Mouse (Mus musculus): ENCODE measurements around the gene Dus2. TPM values are rescaled to one million over a fixed set of nuclear protein-coding genes. Genes with fewer than 3 reads are reported as not detected.

Dus2 gene
- total RNA-seq, 2 experiments from 2014 or later: 9.8 to 10.2 TPM

DNA sequence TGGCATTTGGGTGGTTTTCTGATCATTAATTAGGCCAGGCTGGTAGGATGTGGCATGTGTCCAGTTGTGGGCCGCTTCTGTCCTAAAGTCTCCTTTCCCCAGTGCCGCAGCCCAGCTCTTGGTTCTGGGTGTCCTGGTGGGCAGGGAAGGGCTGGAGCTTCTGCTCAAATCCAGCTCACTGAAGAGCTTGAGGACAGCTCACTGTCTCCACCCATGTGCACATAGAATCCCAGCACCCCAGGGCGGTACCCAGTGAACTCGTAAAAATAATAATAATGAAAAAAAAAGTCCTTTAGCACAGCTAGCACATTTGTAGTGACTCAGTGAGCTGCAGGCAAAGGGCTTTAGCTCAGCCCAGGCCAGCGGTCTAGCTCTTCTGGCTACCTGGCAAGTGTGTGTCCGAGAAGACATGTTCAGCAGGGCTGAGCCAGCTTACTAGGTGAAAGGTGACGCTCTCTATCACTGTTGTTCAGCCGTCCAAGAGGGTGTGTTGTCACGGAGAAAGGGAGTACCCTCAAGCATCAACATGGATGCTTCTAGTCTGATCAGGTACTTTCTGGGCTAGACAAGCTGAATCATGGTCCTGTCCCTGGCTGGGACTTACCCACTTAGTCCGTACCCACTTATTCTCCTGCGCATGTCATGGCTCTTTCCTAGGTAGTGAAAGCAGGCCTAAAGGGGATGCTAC is 55.9 kb downstream of the Dus2 start:
- DNase-seq: peak; percentile 20

- no peak for DNase-seq
These were observed 56.9 kb downstream of the Dus2 start for GRCm38 (mm10) chr8:106047854-106048630.

DNA sequence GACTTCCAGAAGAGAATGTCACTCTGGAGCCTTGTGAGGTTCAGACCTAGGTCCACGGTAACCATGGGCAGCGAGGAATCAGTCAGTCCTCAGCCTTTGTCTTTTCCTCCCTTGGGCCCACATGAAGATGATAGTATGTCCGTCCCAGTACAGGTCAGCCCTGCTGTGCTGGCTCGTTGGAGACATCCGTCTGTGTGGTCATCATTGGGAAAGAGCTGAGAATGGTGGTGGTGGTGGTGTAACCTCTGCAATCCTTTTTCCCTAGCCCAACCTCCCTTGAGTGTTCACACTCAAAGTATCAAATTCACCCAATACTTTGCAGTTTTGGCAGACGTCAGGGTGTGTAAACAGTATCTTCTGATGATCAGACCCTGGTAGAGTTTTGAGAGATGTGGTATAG is 58.7 kb downstream of the Dus2 start:
- DNase-seq: no peak

DNA sequence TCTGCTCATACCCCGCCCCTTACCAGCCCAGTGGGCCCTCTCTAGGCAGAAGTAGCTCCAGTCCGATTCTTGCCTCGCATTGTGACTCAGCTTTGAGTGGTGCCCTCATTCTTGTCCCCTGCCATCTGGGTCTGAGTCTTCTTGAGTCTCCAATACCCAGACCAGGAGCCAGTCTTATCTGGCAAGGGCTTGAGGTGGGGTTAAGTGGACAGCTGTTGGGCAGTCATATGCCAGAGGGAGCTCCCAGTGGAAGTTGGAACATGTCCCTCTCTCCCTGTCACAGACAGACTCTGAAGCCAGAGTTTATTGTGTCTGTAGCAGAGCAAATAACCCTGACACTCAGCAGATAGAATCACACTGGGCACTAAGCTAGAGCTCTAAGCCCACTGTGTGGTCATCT is 59.9 kb downstream of the Dus2 start:
- DNase-seq: no peak

DNA sequence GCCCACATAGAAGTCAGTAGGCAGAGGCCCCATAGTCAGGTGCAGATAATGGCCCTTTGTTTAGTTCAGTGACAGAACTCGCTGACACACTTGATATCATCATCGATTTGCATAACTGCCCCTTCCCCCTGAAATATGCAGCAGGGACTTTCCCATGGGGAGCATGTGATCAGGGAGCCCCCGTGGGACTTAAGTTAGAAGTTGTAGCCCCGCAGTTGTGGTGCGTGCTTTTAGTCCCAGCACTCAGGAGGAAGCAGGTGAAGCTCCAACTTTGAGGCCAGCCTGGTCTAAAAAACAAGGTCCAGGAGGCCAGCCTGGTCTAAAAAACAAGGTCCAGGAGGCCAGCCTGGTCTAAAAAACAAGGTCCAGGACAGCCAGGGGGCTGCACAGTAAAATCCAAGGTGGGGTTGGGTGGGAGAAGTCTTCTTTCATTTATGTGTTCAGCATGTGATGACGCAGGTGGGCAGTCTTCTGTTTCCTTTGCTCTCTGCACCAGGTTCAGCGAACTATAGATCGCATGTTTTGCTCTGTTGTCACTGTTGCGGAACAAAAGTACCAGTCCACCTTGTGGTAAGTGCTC is 61.5 kb downstream of the Dus2 start:
- DNase-seq: no peak

- peak; percentile 34 for DNase-seq
These were observed 63.2 kb downstream of the Dus2 start for GRCm38 (mm10) chr8:106054190-106054811.

DNA sequence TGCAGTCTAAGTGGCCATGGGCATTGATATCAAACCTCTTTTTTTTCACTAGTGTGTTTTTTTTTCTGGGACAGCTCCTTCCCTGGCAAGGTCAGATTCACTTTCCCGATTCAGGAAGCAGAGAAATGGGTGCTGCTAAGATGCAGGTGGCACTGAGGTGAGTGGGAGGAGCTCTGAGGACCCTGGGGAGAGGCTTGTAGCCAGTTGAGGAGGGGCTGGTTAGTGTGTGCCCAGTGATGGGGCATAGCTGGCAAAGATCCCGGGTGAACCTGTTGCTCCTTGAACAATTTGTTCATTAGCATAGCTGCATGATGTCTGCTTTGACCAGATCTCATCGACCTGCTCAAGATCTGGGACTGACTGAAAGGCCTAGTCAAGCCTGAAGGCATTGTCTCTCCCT is 63.9 kb downstream of the Dus2 start:
- DNase-seq: no peak

- no peak for DNase-seq
These were observed 65.4 kb downstream of the Dus2 start for GRCm38 (mm10) chr8:106056455-106056982.

DNA sequence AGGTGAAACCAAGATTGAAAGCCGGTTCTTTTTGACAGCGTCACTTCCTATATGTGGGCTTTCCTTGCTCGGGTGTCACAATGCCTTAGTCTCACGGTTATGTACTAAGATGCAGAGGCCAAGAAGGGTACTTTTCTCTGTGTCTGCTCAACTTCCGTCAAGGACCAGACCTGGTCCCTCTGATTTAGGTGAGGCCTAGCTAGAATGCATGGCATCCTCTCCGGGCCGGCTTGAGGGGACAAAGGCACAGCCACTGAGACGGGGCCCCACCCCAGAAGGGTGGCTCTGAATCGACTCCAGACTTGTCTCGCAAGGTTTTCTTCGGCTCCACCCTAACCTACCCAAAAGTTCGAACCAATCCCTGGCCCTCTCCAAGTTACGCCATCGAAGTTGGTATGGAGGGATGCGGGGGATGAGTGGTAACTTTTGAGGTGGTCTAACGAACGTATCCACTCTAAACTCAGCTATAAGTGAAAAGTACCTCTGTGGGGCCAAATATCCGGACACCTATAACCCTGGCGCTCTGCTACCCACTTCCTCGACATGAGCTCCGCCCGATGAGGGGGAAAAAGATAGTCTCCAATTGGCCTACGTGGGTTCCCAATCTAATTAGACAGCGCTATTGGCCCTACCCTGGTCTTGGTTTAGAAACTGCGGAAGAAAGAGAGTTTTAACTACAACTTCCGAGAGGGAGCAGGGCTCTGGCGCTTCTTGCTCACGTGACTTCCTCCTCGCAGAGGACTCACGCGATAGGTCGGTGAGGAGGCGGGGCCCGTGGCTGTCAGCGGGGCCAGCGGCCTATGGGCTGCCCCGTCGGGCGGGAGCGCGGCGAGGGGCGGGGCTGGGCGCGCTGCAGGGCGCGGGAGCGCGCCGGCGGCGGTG is 67.8 kb downstream of the Dus2 start, which contains the start of gene Nfatc3:
Gene Nfatc3 (plus strand): TSS at position 110 of the 882 bp plus-strand sequence.
- peak; percentile 97 for DNase-seq

- DNase-seq: peak; percentile 68
These were observed 68.7 kb downstream of the Dus2 start for GRCm38 (mm10) chr8:106059613-106060371.

DNA sequence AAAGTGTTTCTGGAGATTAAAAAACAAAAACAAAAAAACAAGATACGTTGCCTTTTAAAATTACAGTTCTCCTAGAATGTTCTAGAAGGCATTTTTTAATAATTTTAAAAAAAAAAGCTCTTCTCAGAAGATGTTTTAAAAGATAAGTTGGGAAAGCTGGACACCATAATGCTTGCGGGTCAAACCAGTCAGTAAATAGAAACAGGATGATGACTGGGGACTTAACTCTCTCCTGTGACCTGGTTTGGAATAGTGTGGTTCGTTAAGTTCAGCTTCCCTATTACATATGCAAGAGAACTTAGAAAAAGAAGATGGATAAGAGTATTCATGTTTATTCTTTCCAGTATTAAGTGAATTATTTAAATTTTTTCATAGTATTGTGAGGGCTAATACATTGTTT is 69.4 kb downstream of the Dus2 start:
- DNase-seq: no peak

DNA sequence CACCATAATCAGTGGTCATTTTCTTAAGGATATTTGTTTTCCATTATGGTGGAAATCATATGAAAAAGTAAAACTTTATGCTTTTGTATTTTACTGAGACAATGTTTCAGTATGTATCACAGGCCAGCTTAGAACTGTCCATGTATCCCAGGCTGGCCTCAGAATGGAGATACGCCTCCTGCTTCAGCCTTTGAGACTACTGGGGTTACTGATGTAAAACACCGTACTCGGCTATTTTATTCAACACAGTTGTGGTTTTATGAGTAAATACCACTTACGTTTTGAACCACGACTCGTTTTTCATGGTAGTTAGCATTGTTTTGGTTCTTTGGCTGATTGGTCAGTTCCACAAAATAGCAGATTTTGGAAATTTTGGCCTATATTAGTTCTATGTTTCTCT is 70.5 kb downstream of the Dus2 start:
- DNase-seq: no peak

- DNase-seq: no peak
These were observed 71.9 kb downstream of the Dus2 start for GRCm38 (mm10) chr8:106063046-106063445.

GRCm38 (mm10) chr8:106066721-106067120 is 75.6 kb downstream of the Dus2 start:
- no peak for DNase-seq

- no peak for DNase-seq
These were observed 78.4 kb downstream of the Dus2 start for GRCm38 (mm10) chr8:106069565-106069964.

- no peak for DNase-seq
These were observed 81.0 kb downstream of the Dus2 start for GRCm38 (mm10) chr8:106072113-106072512.

GRCm38 (mm10) chr8:106074236-106074635 is 83.1 kb downstream of the Dus2 start:
- DNase-seq: no peak

- DNase-seq: no peak
These were observed 83.5 kb downstream of the Dus2 start for GRCm38 (mm10) chr8:106074659-106075058.

DNA sequence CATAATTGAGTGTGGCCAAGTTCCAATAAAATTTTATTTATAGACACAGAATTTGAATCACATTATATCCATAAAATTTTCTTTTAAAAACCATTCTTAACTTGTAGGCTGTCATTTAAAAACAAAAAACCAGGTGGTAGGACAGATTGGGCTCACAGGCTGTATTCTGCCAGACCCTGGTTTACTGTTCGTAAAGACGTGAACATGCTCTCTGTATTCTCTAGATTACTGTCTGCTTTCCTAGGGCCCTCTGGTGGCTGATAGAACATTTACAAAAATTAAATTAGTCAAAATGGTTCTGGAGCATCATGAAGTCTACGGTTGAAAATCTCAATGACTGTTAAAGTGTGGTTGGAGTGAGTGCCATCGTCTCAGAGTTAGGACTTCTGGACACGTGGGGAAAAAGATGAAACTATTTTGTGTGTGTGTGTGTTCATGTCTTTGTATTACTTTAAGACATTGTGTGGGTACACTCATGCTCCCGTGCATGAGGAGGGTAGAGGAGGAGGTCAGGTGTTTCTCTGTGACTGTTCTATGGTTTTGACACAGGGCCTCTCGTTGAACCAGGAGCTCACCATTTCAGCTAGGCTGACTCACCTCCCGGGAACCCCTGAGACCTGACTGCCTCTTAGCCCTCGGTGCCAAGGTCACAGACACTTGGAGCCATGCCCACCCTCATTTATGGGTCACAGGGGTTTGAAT is 84.2 kb downstream of the Dus2 start:
- DNase-seq: no peak

DNA sequence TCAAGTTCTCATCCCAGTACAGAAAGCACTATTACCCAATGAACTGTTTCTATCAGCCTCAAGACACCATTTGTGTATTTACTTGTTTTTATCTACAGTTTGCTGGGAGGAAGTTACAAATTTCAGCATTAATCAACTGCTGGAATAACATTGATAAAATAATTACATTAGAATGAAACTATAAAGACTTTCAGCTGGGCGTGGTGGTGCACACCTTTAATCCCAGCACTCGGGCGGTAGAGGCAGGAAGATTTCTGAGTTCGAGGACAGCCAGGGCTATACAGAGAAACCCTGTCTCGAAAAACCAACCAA is 84.7 kb downstream of the Dus2 start:
- no peak for DNase-seq

DNA sequence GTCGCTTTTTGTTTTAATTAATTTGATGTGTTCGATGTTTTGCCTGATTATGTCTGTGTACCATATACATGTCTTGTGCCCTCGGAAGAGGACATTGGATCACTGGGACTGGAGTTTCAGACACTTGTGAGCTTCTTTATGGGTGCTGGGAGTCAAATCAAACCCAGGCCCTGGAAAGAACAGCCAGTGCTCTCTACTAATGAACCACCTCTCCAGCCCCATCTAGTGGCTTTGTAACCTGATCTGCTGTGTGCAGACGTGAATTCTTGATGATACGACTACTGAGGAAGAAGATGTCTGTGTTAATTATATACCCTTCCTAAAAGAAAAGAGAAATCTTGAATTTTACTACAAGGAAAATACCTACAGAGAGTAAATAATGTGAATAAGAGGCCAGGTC is 85.5 kb downstream of the Dus2 start:
- DNase-seq: peak; percentile 33

All from heart, postnatal 4 days (tissue).